Mouse (Mus musculus): ENCODE data around the gene Spty2d1. TPM values are rescaled to one million over a fixed set of nuclear protein-coding genes. Genes with fewer than 3 reads are reported as not detected.
A peak's percentile ranks its signal among the peaks of the same experiment; 100 is the strongest.

The Spty2d1 gene
- polyA plus RNA-seq (2014; fragmentation: Nextera tagmentation; extraction: Ambion mirVana), result 12.2 and 14.0 TPM in 2 replicates

DNA sequence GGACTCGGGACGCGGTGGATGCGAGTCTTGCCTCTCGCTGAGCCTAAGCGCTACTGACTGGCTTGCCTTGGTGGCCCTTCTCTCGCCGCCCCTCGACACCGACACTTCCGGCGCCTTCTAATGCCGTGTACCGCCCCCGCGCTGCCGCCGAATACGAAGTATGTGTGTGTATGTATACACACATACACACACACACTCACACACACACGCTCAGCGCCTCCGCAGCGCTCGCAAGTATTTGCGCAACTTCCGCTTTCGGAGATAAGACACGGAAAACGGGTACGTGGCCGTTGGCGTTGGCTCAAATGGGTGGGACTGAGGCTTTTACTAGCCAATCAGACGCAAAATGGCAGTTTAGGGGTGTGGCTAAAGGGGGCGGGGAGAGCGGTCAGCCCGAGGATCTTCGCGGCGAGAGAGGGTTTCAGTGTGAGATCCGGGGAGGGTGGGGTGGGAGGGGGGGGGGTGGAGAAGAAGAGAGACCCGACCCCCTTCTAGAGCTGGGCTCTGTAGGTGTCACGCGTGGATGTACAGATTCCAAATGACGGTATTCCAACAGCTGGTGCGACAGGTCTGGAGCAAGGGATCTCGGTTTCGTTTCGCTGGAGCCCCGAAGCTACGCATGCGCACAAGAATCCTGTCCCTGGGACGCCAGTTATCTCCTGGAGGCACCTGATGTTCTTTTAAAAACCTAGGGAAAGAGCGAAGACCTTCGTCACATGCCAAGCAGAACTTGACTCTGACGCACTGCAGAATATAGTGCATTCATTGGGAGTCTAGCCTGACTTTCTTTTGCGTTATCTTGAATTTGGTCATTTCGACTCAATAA lies at the start of gene Spty2d1:
Spty2d1 (minus strand) TSS at position 244 of the 826 bp plus-strand sequence.
- H3K4me2 ChIP-seq (ENCODE audit: low read depth, severe bottlenecking), result peak within 1 kb of the TSS; percentile 73
- no peaks in the 10 kb centered on the region for H3K27me3 ChIP-seq (ENCODE audit: control insufficient read depth, insufficient read depth, low read length)
- no peaks in the 10 kb centered on the region for H3K9me3 ChIP-seq (ENCODE audit: control insufficient read depth, low read length)
- no peaks in the 10 kb centered on the region for H3K36me3 ChIP-seq (ENCODE audit: control insufficient read depth, insufficient read depth, low read length)
- 1% methylated on average over 57 of the region's 57 CpGs for WGBS
- DNase-seq (ENCODE audit: low spot score) (peak; percentile 95), ATAC-seq (ENCODE audit: insufficient number of reproducible peaks, low FRiP score, low TSS enrichment, low read depth) (peak; percentile 93)
- H3K9ac ChIP-seq (ENCODE audit: low read length), result peak within 1 kb of the TSS; percentile 49
- H3K27ac ChIP-seq (replicated peaks; ENCODE audit: low read depth, low read length), result no peak within 1 kb of the TSS
- H3K4me1 ChIP-seq (ENCODE audit: control insufficient read depth, insufficient read depth, low read length), result peaks cover 5% of the 10 kb centered on the region; the same call in 1 of the 2 replicates
- peak within 1 kb of the TSS; percentile 57 for H3K4me3 ChIP-seq (ENCODE audit: low read depth, low read length)

DNA sequence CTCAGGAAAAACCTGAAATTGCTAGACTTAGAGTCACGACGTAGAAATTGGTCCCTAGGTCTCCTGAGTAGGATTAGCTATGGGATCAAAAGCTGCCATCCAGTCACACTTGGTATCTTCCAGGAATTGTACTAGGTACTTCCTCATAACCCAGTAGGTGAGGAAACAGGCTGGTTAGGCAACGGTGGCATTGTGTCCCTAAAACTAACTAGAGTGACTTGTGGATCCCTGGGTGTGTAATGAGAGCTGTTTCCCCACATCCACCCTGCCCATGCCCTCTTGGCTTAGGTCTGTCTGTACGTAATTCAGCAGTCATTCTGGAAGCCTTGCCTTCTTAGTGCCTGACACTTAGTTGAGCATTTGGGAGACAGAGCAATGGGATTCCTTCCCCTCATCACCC lies 48.1 kb upstream of the Spty2d1 start:
- no peak overlapping the region for H3K27ac ChIP-seq (replicated peaks; ENCODE audit: low read depth, low read length)
- 84% methylated on average over 4 of the region's 4 CpGs for WGBS
- no peak overlapping the region for H3K9ac ChIP-seq (ENCODE audit: low read length)
- DNase-seq (ENCODE audit: low spot score) (no peak), ATAC-seq (ENCODE audit: insufficient number of reproducible peaks, low FRiP score, low TSS enrichment, low read depth) (no peak)
- peaks cover 5% of the 10 kb centered on the region for H3K4me1 ChIP-seq (ENCODE audit: control insufficient read depth, insufficient read depth, low read length)
- no peaks in the 10 kb centered on the region for H3K27me3 ChIP-seq (ENCODE audit: control insufficient read depth, insufficient read depth, low read length)
- H3K4me2 ChIP-seq (ENCODE audit: low read depth, severe bottlenecking), result no peak overlapping the region
- no peaks in the 10 kb centered on the region; the same call in 1 of the 2 replicates for H3K36me3 ChIP-seq (ENCODE audit: control insufficient read depth, insufficient read depth, low read length)
- no peaks in the 10 kb centered on the region for H3K9me3 ChIP-seq (ENCODE audit: control insufficient read depth, low read length)
- no peak overlapping the region for H3K4me3 ChIP-seq (ENCODE audit: low read depth, low read length)

DNA sequence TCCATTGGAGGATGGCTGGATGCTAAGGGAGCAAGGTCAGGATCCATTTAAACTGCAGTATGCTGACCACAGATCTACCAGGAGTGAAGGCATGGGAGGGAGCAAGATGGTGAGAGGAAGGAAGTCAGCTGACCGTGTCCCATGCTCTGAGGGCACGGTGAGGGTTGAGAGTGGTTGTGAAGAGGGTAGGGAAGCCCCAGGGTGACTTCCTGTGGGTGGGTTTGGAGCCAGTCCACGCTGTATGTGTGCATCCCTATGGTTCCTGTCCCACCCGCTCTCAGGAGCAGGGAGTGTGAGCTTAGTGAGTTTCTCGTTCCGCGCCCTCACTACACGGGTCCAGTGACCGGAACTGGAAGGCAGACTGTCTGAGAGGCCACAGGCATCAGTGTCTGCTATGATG lies 47.5 kb upstream of the Spty2d1 start:
- Histone ChIP-seq H3K4me2 (ENCODE audit: low read depth, severe bottlenecking) (no peak overlapping the region), H3K9me3 (ENCODE audit: control insufficient read depth, low read length) (no peaks in the 10 kb centered on the region), H3K9ac (ENCODE audit: low read length) (no peak overlapping the region), H3K27me3 (ENCODE audit: control insufficient read depth, insufficient read depth, low read length) (no peaks in the 10 kb centered on the region), H3K4me3 (ENCODE audit: low read depth, low read length) (no peak overlapping the region), H3K27ac (replicated peaks; ENCODE audit: low read depth, low read length) (no peak overlapping the region), H3K36me3 (ENCODE audit: control insufficient read depth, insufficient read depth, low read length) (no peaks in the 10 kb centered on the region; the same call in 1 of the 2 replicates), H3K4me1 (ENCODE audit: control insufficient read depth, insufficient read depth, low read length) (peaks cover 7% of the 10 kb centered on the region)
- WGBS, result 85% methylated on average over 9 of the region's 9 CpGs
- no peak for DNase-seq (ENCODE audit: low spot score)
- ATAC-seq (ENCODE audit: insufficient number of reproducible peaks, low FRiP score, low TSS enrichment, low read depth), result no peak

DNA sequence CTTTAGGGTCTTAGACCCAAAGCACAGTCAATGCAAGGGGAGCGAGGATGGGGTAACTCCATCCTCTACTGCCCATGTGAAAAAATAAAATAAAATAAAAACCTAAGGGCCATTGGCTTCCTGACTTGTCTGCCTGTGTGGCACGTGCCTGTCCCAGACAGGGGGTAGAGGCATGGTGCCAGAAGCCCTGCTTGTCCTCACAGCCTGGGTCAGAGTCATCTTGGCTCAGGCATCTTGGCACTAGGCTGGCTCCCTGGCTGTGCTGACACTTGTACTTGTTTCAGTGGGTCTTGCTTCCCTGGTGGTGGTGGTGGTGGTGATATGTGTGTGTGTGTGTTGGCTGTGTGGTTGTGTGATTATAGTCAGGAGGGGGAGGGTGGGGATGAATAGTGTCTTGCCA lies 46.5 kb upstream of the Spty2d1 start:
- DNase-seq (ENCODE audit: low spot score), result no peak
- no peak overlapping the region for H3K4me2 ChIP-seq (ENCODE audit: low read depth, severe bottlenecking)
- no peak for ATAC-seq (ENCODE audit: insufficient number of reproducible peaks, low FRiP score, low TSS enrichment, low read depth)
- H3K27me3 ChIP-seq (ENCODE audit: control insufficient read depth, insufficient read depth, low read length), result no peaks in the 10 kb centered on the region
- no peaks in the 10 kb centered on the region for H3K9me3 ChIP-seq (ENCODE audit: control insufficient read depth, low read length)
- 79% methylated on average over 2 of the region's 2 CpGs for WGBS
- H3K9ac ChIP-seq (ENCODE audit: low read length), result no peak overlapping the region
- peaks cover 7% of the 10 kb centered on the region for H3K4me1 ChIP-seq (ENCODE audit: control insufficient read depth, insufficient read depth, low read length)
- H3K4me3 ChIP-seq (ENCODE audit: low read depth, low read length), result no peak overlapping the region
- no peaks in the 10 kb centered on the region; the same call in 1 of the 2 replicates for H3K36me3 ChIP-seq (ENCODE audit: control insufficient read depth, insufficient read depth, low read length)
- H3K27ac ChIP-seq (replicated peaks; ENCODE audit: low read depth, low read length), result no peak overlapping the region

DNA sequence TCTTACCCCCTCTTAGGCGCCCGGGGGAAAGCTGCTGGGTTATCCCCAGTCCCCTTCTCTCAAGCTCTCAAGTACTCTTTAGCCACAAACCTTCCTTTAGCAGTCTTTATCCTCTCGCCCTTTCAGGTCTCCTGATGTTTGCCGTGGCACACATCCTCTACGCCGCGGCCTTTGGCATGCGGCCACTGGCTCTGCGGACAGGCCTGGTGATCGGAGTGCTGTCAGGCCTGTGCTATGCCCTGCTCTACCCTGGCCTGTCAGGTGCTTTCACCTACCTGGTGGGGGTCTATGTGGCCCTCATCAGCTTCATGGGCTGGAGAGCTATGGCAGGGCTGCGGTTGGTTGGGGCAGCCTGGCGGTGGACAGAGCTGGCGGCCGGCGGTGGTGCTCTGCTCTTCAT lies 45.1 kb upstream of the Spty2d1 start:
- no peak for ATAC-seq (ENCODE audit: insufficient number of reproducible peaks, low FRiP score, low TSS enrichment, low read depth)
- 92% methylated on average over 15 of the region's 15 CpGs for WGBS

DNA sequence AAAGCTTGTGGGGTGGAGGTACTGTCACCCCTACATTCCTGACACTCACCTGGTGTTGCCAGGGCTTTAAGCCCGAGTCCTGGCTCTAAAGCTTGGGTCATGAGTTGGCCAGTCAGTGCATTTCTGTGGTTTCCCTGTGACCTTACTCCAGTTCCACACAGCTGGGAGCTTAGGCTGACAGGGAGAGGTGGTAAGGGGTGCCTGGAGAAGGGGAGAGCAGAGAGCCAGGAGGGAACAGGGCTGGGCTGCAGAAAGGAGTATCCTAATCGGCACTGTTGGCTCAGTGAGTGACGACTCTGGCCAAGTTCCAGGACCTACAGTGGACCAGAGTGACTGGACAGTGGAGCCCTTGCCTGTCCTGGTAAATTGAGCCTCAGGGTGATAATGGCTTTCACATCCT lies 44.1 kb upstream of the Spty2d1 start:
- Histone ChIP-seq H3K27ac (replicated peaks; ENCODE audit: low read depth, low read length) (0 out of 2 replicates have a peak overlapping the region, but pooled peaks have one; percentile 3), H3K4me3 (ENCODE audit: low read depth, low read length) (no peak overlapping the region), H3K36me3 (ENCODE audit: control insufficient read depth, insufficient read depth, low read length) (no peaks in the 10 kb centered on the region; the same call in 1 of the 2 replicates), H3K4me2 (ENCODE audit: low read depth, severe bottlenecking) (0 out of 2 replicates have a peak overlapping the region, but pooled peaks have one; percentile 82), H3K4me1 (ENCODE audit: control insufficient read depth, insufficient read depth, low read length) (peaks cover 7% of the 10 kb centered on the region), H3K27me3 (ENCODE audit: control insufficient read depth, insufficient read depth, low read length) (no peaks in the 10 kb centered on the region), H3K9ac (ENCODE audit: low read length) (peak overlapping the region; percentile 19; the same call in 1 of the 2 replicates), H3K9me3 (ENCODE audit: control insufficient read depth, low read length) (no peaks in the 10 kb centered on the region)
- DNase-seq (ENCODE audit: low spot score), result no peak
- WGBS, result 37% methylated on average over 3 of the region's 3 CpGs
- ATAC-seq (ENCODE audit: insufficient number of reproducible peaks, low FRiP score, low TSS enrichment, low read depth), result no peak

More for the DNA sequence above, 45.1 kb upstream of the Spty2d1 start:
- Histone ChIP-seq H3K9me3 (ENCODE audit: control insufficient read depth, low read length) (no peaks in the 10 kb centered on the region), H3K27ac (replicated peaks; ENCODE audit: low read depth, low read length) (no peak overlapping the region), H3K27me3 (ENCODE audit: control insufficient read depth, insufficient read depth, low read length) (no peaks in the 10 kb centered on the region), H3K4me1 (ENCODE audit: control insufficient read depth, insufficient read depth, low read length) (peaks cover 7% of the 10 kb centered on the region), H3K9ac (ENCODE audit: low read length) (no peak overlapping the region), H3K36me3 (ENCODE audit: control insufficient read depth, insufficient read depth, low read length) (no peaks in the 10 kb centered on the region; the same call in 1 of the 2 replicates), H3K4me2 (ENCODE audit: low read depth, severe bottlenecking) (no peak overlapping the region), H3K4me3 (ENCODE audit: low read depth, low read length) (no peak overlapping the region)
- DNase-seq (ENCODE audit: low spot score), result no peak

DNA sequence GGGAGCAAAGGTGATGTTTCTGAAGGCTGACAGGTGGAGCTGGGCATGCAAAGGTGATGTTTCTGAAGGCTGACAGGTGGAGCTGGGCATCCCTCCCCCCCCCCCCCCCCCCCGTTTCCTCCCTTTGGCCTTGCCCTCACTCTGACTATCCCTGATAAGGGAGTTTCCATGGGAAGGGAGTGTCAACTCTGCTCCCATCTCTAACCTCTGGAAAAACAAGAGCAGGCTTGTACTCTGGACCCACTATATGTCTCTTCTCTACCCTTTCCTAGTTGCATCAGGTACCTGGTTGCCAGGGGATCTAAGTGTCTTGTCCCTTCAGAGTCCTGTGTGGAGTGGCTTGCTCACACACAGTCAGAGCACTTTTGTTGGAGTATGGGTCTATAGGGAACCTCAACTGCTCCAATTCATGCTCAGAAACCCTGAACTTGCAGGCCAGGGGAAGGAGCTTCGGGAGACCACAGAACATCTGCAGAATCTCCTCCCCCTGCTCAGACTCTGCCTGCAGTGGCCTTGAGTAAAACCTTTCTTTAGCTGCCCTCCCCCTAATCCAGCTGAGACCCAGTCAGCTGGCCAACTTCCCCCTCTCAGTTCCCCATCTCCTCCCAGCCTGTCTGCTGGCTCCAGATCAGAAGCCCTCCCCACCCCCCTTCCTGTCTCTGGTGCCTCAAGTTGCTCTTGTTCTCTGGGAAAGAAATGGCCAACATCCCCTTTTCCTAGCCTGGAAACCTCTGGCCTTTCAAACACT lies 43.4 kb upstream of the Spty2d1 start:
- H3K27ac ChIP-seq (replicated peaks; ENCODE audit: low read depth, low read length), result 0 out of 2 replicates have a peak overlapping the region, but pooled peaks have one; percentile 3
- H3K4me2 ChIP-seq (ENCODE audit: low read depth, severe bottlenecking), result peak overlapping the region; percentile 82
- H3K9ac ChIP-seq (ENCODE audit: low read length), result peak overlapping the region; percentile 19; the same call in 1 of the 2 replicates
- H3K4me1 ChIP-seq (ENCODE audit: control insufficient read depth, insufficient read depth, low read length), result peaks cover 7% of the 10 kb centered on the region
- DNase-seq (ENCODE audit: low spot score), result no peak
- no peaks in the 10 kb centered on the region for H3K9me3 ChIP-seq (ENCODE audit: control insufficient read depth, low read length)
- 36% methylated on average over 1 of the region's 2 CpGs for WGBS
- H3K27me3 ChIP-seq (ENCODE audit: control insufficient read depth, insufficient read depth, low read length), result no peaks in the 10 kb centered on the region
- no peak for ATAC-seq (ENCODE audit: insufficient number of reproducible peaks, low FRiP score, low TSS enrichment, low read depth)
- H3K36me3 ChIP-seq (ENCODE audit: control insufficient read depth, insufficient read depth, low read length), result no peaks in the 10 kb centered on the region; the same call in 1 of the 2 replicates
- H3K4me3 ChIP-seq (ENCODE audit: low read depth, low read length), result peak overlapping the region; percentile 86

DNA sequence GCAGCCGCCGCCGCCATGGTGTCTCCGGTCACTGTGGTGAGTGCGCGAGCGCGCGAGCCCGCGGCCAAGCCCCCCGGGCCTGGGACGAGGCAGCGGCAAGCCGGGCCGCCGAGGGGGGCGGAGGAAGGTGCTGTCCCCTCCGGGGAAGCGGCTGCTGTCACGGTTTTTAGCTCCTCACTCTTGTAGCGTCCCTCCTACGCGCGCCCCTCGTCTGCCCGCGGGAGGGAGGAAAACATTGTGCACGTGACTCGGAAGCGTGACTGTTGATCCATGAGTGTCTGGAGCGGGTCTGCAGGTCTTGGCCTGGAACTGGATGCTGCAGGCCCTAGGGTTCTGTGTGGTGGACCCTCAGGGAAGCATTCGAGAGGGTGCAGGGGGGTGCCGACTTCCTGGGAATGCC lies 42.6 kb upstream of the Spty2d1 start:
- Histone ChIP-seq H3K4me2 (ENCODE audit: low read depth, severe bottlenecking) (peak overlapping the region; percentile 82), H3K27ac (replicated peaks; ENCODE audit: low read depth, low read length) (peak overlapping the region; percentile 77), H3K4me3 (ENCODE audit: low read depth, low read length) (peak overlapping the region; percentile 86), H3K27me3 (ENCODE audit: control insufficient read depth, insufficient read depth, low read length) (no peaks in the 10 kb centered on the region), H3K9me3 (ENCODE audit: control insufficient read depth, low read length) (no peaks in the 10 kb centered on the region), H3K4me1 (ENCODE audit: control insufficient read depth, insufficient read depth, low read length) (peaks cover 7% of the 10 kb centered on the region), H3K9ac (ENCODE audit: low read length) (peak overlapping the region; percentile 87), H3K36me3 (ENCODE audit: control insufficient read depth, insufficient read depth, low read length) (no peaks in the 10 kb centered on the region; the same call in 1 of the 2 replicates)
- DNase-seq (ENCODE audit: low spot score), result peak; percentile 63
- WGBS, result under 1% methylated on average over 34 of the region's 34 CpGs
- ATAC-seq (ENCODE audit: insufficient number of reproducible peaks, low FRiP score, low TSS enrichment, low read depth), result peak; percentile 63; the same call in 1 of the 2 replicates

Measured in limb, embryonic 11.5 days (tissue).